Mouse (Mus musculus) embryonic facial prominence, embryonic 11.5 days (tissue): ENCODE measurements around the gene Rrp15. TPM values are rescaled to one million over a fixed set of nuclear protein-coding genes. Genes with fewer than 3 reads are reported as not detected.

Source experiments
- ATAC-seq: fragments of 200-750 bp; cut with Nextera tagmentation; replicated peaks from 2 replicates; pipeline ENCODE4 v1.8.0; 2017; ENCODE audit warnings: low read depth; ENCODE audit not compliant: insufficient number of reproducible peaks, low FRiP score, low TSS enrichment
- DNase-seq: peaks from one replicate; pipeline ENCODE4 v3.0.0-alpha.2; 2015; ENCODE audit warnings: low spot score
- H3K27ac ChIP-seq: fragments of 300-500 bp; sonication (generic); replicated peaks from 2 replicates; pipeline ENCODE4 v1.5.1; 2014; ENCODE audit warnings: mild to moderate bottlenecking, low read depth, low read length, control low read depth
- H3K27me3 ChIP-seq: fragments of 300-500 bp; sonication (generic); 2 replicates; pipeline ENCODE4 v1.6.1; 2014; ENCODE audit warnings: mild to moderate bottlenecking, low read length, moderate library complexity, mixed read lengths; ENCODE audit not compliant: control insufficient read depth, insufficient read depth
- H3K36me3 ChIP-seq: fragments of 300-500 bp; sonication (generic); replicated peaks from 2 replicates; pipeline ENCODE4 v1.6.1; 2014; ENCODE audit warnings: low read depth, mild to moderate bottlenecking, low read length, moderate library complexity, mixed read lengths; ENCODE audit not compliant: control insufficient read depth, insufficient read depth
- H3K4me1 ChIP-seq: fragments of 300-500 bp; sonication (generic); 2 replicates; pipeline ENCODE4 v1.6.1; 2014; ENCODE audit warnings: low read length, mixed read lengths; ENCODE audit not compliant: control insufficient read depth, insufficient read depth
- H3K4me2 ChIP-seq: fragments of 300-500 bp; sonication (generic); 2 replicates; pipeline ENCODE4 v1.6.1; 2014; ENCODE audit warnings: low read depth, mild to moderate bottlenecking, control low read depth, low read length, moderate library complexity
- H3K4me3 ChIP-seq: fragments of 300-500 bp; sonication (generic); 2 replicates; pipeline ENCODE4 v1.5.1; 2014; ENCODE audit warnings: low read depth, low read length, control low read depth
- H3K9ac ChIP-seq: fragments of 300-500 bp; sonication (generic); replicated peaks from 2 replicates; pipeline ENCODE4 v1.6.1; 2014; ENCODE audit warnings: mild to moderate bottlenecking, control low read depth, low read length
- H3K9me3 ChIP-seq: fragments of 300-500 bp; sonication (generic); replicated peaks from 2 replicates; pipeline ENCODE4 v1.6.1; 2016; ENCODE audit warnings: mild to moderate bottlenecking, low read length, inconsistent platforms, mixed read lengths; ENCODE audit not compliant: control insufficient read depth
- WGBS: fragments of 180-500 bp; shearing (Covaris S2); extraction: QIAGEN DNeasy Blood & Tissue Kit; methylation state at CpG from one replicate; pipeline ENCODE4 v1.1.7; 2014; 5-methylcytosine and 5-hydroxymethylcytosine counted together
- polyA plus RNA-seq: library from polyadenylated mRNA; unstranded; fragments of >200 nt; fragmentation: Nextera tagmentation; extraction: Ambion mirVana; gene quantifications from 2 replicates; pipeline ENCODE4 v1.2.1, GENCODE M21; 2014

The Rrp15 gene
- polyA plus RNA-seq, 1 experiment from 2014 or later = 87.4 TPM

DNA sequence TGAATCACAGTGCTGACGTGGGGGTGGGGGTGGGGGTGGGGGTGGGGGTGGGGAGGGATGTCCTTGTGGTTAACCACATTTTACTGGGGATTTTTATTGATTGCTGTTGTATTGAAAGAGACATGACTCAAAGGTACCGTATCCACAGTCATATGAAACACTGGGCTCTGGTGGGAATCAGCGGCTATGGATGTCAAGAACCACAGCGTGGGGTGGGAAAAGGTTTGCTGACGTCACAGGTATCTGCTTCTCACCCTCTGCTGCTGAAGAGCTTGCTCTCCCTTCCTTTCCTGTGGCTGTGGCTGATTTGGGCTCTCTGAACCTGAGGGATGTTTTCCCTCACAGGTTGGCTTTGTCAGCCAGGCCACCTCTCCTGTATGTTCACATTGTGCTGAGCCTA, 73.0 kb downstream of the Rrp15 start:
- H3K27me3 ChIP-seq = no peaks in the 10 kb centered on the region
- no peak overlapping the region for H3K4me2 ChIP-seq
- DNase-seq (no peak), ATAC-seq (no peak)
- H3K9me3 ChIP-seq = no peaks in the 10 kb centered on the region
- no peaks in the 10 kb centered on the region for H3K36me3 ChIP-seq
- 58% methylated on average over 5 of the region's 5 CpGs for WGBS
- H3K9ac ChIP-seq = no peak overlapping the region
- H3K4me1 ChIP-seq = no peaks in the 10 kb centered on the region
- H3K4me3 ChIP-seq = no peak overlapping the region
- H3K27ac ChIP-seq = no peak overlapping the region

DNA sequence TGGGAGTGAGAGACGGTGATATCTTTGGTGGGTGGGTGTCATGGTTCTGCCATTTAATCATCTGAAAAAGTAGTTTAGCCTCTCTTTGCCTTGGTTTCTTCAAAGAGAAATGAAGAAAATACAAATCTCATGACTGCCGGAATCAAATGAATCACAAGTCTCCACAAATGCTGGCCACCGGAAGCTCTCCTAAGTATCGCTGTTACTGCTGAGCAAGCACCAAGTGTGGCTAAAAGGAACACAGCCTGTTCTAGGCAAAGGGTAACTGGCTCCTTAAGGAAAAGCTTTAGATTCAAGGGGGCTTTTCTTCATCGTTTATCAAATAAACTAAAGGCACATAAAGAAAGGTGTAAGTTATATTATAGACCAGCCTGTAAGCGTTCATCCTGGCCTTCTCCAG, 73.9 kb downstream of the Rrp15 start:
- Histone ChIP-seq H3K27ac (no peak overlapping the region), H3K4me3 (no peak overlapping the region), H3K27me3 (no peaks in the 10 kb centered on the region), H3K36me3 (no peaks in the 10 kb centered on the region), H3K9me3 (no peaks in the 10 kb centered on the region), H3K4me1 (no peaks in the 10 kb centered on the region), H3K4me2 (no peak overlapping the region), H3K9ac (no peak overlapping the region)
- DNase-seq = no peak
- no peak for ATAC-seq
- WGBS = 91% methylated on average over 6 of the region's 6 CpGs

DNA sequence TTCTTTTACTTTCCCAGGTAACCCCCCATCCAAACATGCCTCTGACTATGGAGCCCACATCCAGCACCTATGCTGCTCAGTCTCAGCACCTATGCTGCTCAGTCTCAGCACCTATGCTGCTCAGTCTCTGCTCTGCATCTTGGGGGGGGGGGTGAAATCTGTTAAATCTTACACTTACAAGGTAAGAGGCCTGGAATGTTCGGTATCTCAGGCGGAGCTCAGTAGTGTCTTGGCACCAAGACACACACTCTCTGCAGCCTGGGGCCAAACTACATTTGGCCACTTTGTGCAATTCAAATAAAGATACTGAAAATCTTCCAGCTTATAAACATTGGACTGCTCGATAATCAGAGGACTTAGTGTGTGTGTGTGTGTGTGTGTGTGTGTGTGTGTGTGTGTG, 74.5 kb downstream of the Rrp15 start:
- Histone ChIP-seq H3K9ac (no peak overlapping the region), H3K4me2 (no peak overlapping the region), H3K27ac (no peak overlapping the region), H3K9me3 (no peaks in the 10 kb centered on the region), H3K27me3 (no peaks in the 10 kb centered on the region), H3K4me3 (no peak overlapping the region), H3K4me1 (no peaks in the 10 kb centered on the region), H3K36me3 (no peaks in the 10 kb centered on the region)
- ATAC-seq (no peak), DNase-seq (no peak)
- WGBS = 90% methylated on average over 3 of the region's 3 CpGs

DNA sequence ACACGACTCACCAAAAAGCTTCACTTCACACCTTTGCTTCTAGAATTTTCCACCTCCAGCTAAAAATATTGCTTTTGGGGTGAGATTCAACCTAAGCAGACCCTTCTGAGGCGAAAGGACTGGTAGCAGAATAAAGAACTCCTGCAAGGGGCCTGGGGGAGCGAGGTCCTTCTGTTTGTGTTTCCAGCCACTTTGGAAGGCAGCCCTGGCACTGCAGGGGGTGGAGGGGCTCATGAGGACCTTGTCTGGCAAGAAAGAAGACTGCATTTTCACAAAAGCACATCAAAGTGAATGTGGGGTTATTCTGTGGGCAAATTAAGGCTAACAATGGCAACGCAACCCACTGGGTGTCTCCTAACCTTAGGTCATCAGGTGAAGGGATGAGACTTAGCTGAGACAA, 76.0 kb downstream of the Rrp15 start:
- no peak overlapping the region for H3K4me3 ChIP-seq
- H3K9me3 ChIP-seq = no peaks in the 10 kb centered on the region
- WGBS = 74% methylated on average over 4 of the region's 4 CpGs
- H3K27ac ChIP-seq = no peak overlapping the region
- no peak overlapping the region for H3K9ac ChIP-seq
- DNase-seq (no peak), ATAC-seq (no peak)
- no peaks in the 10 kb centered on the region for H3K36me3 ChIP-seq
- no peak overlapping the region for H3K4me2 ChIP-seq
- no peaks in the 10 kb centered on the region for H3K4me1 ChIP-seq
- H3K27me3 ChIP-seq = no peaks in the 10 kb centered on the region

Other genes with a start within 250 kb of the Rrp15 start
- 38.5 and 53.7 TPM in 2 replicates for gene Tgfb2, start 43.4 kb downstream of the Rrp15 start, polyA plus RNA-seq
- 0.33 TPM in 1 of 2 replicates, not detected in the other for gene D1Pas1, start 218.1 kb upstream of the Rrp15 start, polyA plus RNA-seq